Mouse (Mus musculus) ES-E14 (cell line): ENCODE results near the gene Stx2. TPM values are rescaled to one million over a fixed set of nuclear protein-coding genes. Genes with fewer than 3 reads are reported as not detected.

Source experiments
- DNase-seq: peaks from one replicate; pipeline ENCODE4 v3.0.0-alpha.2; 2013; ENCODE audit warnings: low read depth, low spot score
- H3K27ac ChIP-seq: 2 replicates; pipeline ENCODE4 v1.5.1; 2012; ENCODE audit warnings: low read depth, mild to moderate bottlenecking, low read length, moderate library complexity, mixed read lengths; ENCODE audit not compliant: poor library complexity, insufficient read depth, severe bottlenecking
- H3K36me3 ChIP-seq: 2 replicates; pipeline ENCODE4 v1.6.1; 2012; ENCODE audit warnings: mild to moderate bottlenecking, low read length, moderate library complexity, mixed read lengths; ENCODE audit not compliant: control insufficient read depth, poor library complexity, insufficient read depth, severe bottlenecking
- H3K4me1 ChIP-seq, 2 experiments: fragments of 150-350 bp in 1 of 2; sonication (generic) in 1 of 2; 2 replicates each; pipeline ENCODE4 v1.6.1; 2012; ENCODE audit warnings: low read length in 2 of 2, mild to moderate bottlenecking in 1 of 2, mixed read lengths in 1 of 2; ENCODE audit not compliant: control insufficient read depth in 2 of 2, insufficient read depth in 2 of 2, poor library complexity in 1 of 2
- H3K4me3 ChIP-seq, 2 experiments: fragments of 150-350 bp in 1 of 2; sonication (generic) in 1 of 2; 2 replicates each; pipeline ENCODE4 v1.5.1; 2012; ENCODE audit warnings: low read length in 2 of 2, low read depth in 1 of 2, mild to moderate bottlenecking in 1 of 2, mixed read lengths in 1 of 2; ENCODE audit not compliant: insufficient read depth in 1 of 2, poor library complexity in 1 of 2, severe bottlenecking in 1 of 2
- H3K9ac ChIP-seq: 2 replicates; pipeline ENCODE4 v1.6.1; 2012; ENCODE audit warnings: low read depth, mild to moderate bottlenecking, low read length, mixed read lengths; ENCODE audit not compliant: poor library complexity, insufficient read depth, severe bottlenecking
- H3K9me3 ChIP-seq: fragments of 150-350 bp; sonication (generic); 2 replicates; pipeline ENCODE4 v1.6.1; 2012; ENCODE audit warnings: low read depth, mild to moderate bottlenecking, low read length; ENCODE audit not compliant: control insufficient read depth, insufficient read depth
- CHD2 ChIP-seq: IDR thresholded peaks from 2 replicates; pipeline ENCODE4 v1.6.1; 2014; ENCODE audit warnings: mild to moderate bottlenecking, low read depth, low read length, inconsistent platforms
- HCFC1 ChIP-seq: IDR thresholded peaks from 2 replicates; pipeline ENCODE4 v1.6.1; 2012; ENCODE audit warnings: low read length, inconsistent platforms, borderline replicate concordance; ENCODE audit not compliant: insufficient read depth
- MAFK ChIP-seq: IDR thresholded peaks from 2 replicates; pipeline ENCODE4 v1.6.1; 2014; ENCODE audit warnings: mild to moderate bottlenecking, low read depth, low read length, inconsistent platforms; ENCODE audit not compliant: insufficient read depth
- ZC3H11A ChIP-seq: IDR thresholded peaks from 2 replicates; pipeline ENCODE4 v1.6.1; 2012; ENCODE audit warnings: low read depth, mild to moderate bottlenecking, inconsistent platforms, low read length, borderline replicate concordance
- ZNF384 ChIP-seq: IDR thresholded peaks from 2 replicates; pipeline ENCODE4 v1.6.1; 2012; ENCODE audit warnings: low read depth, low read length, inconsistent platforms
- in situ Hi-C, 2 experiments: fragments of 600-800 bp; cut with MboI; formaldehyde crosslinking; loops; one replicate each; pipeline ENCODE4 v1.15.1; 2025; ENCODE audit warnings: low sequenced_read_pairs in 2 of 2, inconsistent platforms in 1 of 2; ENCODE audit not compliant: unreplicated experiment in 2 of 2
- total RNA-seq: library from RNA; depleted of rRNA; stranded (reverse); fragments of 300-350 nt; gene quantifications from 2 replicates; pipeline ENCODE4 v1.2.3, GENCODE M21; 2012

Stx2 gene
- total RNA-seq, 1 experiment, result 9.4 TPM

DNA sequence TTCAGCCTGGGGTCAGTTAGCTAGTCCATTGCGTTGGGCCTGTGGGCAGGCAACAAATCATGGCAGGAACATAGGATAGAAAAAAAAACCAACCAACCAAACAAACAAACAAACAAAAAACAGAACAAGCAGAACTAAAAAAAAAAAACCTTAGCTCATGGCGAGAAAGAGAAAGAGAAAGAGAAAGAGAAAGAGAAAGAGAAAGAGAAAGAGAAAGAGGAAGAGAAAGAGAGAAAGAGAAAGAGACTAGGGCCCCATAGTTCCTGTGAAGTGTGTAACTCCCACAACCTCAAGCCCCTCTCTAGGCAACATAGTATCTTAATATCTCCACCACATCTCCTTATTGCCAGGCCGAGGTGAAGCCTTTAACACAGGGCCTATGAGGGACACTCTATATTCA is 8.0 kb upstream of the Stx2 start:
- no peak overlapping the region for H3K4me3 ChIP-seq
- DNase-seq, result no peak
- peaks cover 2 to 7% of the 10 kb centered on the region in 2 experiments; a peak in 2 of 4 replicates for H3K4me1 ChIP-seq
- H3K36me3 ChIP-seq, result peaks cover 8% of the 10 kb centered on the region
- H3K9me3 ChIP-seq, result no peaks in the 10 kb centered on the region
- in situ Hi-C loops, result no loop called here
- TF ChIP-seq MAFK (no peak), ZNF384 (no peak), CHD2 (no peak), HCFC1 (no peak)
- no peak overlapping the region for H3K27ac ChIP-seq
- H3K9ac ChIP-seq, result no peak overlapping the region

GRCm38 (mm10) chr5:129015540-129015939 is 7.2 kb upstream of the Stx2 start:
- Histone ChIP-seq H3K4me1 (peaks cover 2 to 7% of the 10 kb centered on the region in 2 experiments; a peak in 2 of 4 replicates), H3K36me3 (peaks cover under 1% of the 10 kb centered on the region; the same call in 1 of the 2 replicates), H3K9ac (no peak overlapping the region), H3K27ac (no peak overlapping the region), H3K9me3 (no peaks in the 10 kb centered on the region), H3K4me3 (no peak overlapping the region)
- in situ Hi-C loops, result no loop called here
- TF ChIP-seq HCFC1 (no peak), ZC3H11A (no peak), MAFK (no peak), CHD2 (no peak)
- no peak for DNase-seq

- no peak for TF ChIP-seq HCFC1
- no peak for TF ChIP-seq ZC3H11A
- no peak for TF ChIP-seq ZNF384
- TF ChIP-seq MAFK, result no peak
- H3K4me1 ChIP-seq, result peaks cover 2 to 7% of the 10 kb centered on the region in 2 experiments; a peak in 2 of 4 replicates
- DNase-seq, result no peak
- H3K9ac ChIP-seq, result no peak overlapping the region
- H3K9me3 ChIP-seq, result no peaks in the 10 kb centered on the region
- no peak overlapping the region for H3K27ac ChIP-seq
- H3K36me3 ChIP-seq, result no peaks in the 10 kb centered on the region
- in situ Hi-C loops, result no loop called here
- no peak overlapping the region for H3K4me3 ChIP-seq
These were observed 6.6 kb upstream of the Stx2 start for GRCm38 (mm10) chr5:129015020-129015419.

DNA sequence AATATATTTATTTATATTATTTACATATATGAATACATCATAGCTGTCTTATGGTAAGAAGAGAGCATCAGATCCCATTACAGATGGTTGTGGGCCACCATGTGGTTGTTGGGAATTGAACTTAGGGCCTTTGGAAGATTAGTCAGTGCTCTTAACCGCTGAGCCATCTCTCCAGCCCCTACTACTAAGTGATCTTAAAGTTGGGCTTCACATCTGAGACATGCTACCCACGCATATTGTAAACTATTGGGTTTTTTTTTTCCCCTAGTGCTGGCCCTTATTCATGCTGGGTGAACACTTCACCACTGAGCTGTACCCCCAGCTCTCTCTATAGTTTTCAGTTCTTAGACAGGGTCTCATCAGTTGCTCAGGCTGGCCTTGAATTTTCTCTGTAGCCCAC is 2.6 kb upstream of the Stx2 start:
- Histone ChIP-seq H3K4me3 (no peak overlapping the region), H3K4me1 (peaks cover 3 to 5% of the 10 kb centered on the region in 2 experiments; a peak in 2 of 4 replicates), H3K27ac (no peak overlapping the region), H3K9me3 (no peaks in the 10 kb centered on the region), H3K9ac (no peak overlapping the region), H3K36me3 (no peaks in the 10 kb centered on the region)
- in situ Hi-C loops, result no loop called here
- TF ChIP-seq CHD2 (no peak), HCFC1 (no peak), ZNF384 (no peak), MAFK (no peak), ZC3H11A (no peak)
- no peak for DNase-seq

DNA sequence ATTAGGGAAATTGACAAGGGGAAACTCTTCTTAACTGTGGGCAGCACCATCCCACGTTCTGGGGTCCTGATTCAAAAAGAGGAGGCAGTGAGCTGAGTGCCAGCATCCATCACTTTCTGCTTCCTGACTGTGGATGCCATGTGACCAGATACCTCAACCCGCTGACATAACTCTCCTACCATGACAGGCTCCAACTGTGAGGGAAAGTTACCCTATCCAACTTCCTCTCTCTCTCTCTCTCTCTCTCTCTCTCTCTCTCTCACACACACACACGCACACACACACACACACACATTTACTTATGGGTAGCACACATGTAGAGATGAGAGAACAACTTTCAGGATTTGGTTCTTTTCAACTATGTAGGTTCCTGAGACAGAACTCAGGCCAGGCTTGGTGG is 1.2 kb upstream of the Stx2 start:
- H3K4me3 ChIP-seq, result no peak overlapping the region
- in situ Hi-C loops, result no loop called here

More for the DNA sequence above, 1.2 kb upstream of the Stx2 start:
- Histone ChIP-seq H3K9ac (no peak overlapping the region), H3K27ac (no peak overlapping the region), H3K36me3 (peaks cover 3% of the 10 kb centered on the region; the same call in 1 of the 2 replicates), H3K9me3 (no peaks in the 10 kb centered on the region), H3K4me1 (peaks cover 3 to 5% of the 10 kb centered on the region in 2 experiments; a peak in 2 of 4 replicates)
- TF ChIP-seq HCFC1 (no peak), MAFK (no peak), ZNF384 (no peak), CHD2 (no peak), ZC3H11A (no peak)
- no peak for DNase-seq
